ENCODE assay signal across 10 mouse cellular contexts in the genomic region with DNA sequence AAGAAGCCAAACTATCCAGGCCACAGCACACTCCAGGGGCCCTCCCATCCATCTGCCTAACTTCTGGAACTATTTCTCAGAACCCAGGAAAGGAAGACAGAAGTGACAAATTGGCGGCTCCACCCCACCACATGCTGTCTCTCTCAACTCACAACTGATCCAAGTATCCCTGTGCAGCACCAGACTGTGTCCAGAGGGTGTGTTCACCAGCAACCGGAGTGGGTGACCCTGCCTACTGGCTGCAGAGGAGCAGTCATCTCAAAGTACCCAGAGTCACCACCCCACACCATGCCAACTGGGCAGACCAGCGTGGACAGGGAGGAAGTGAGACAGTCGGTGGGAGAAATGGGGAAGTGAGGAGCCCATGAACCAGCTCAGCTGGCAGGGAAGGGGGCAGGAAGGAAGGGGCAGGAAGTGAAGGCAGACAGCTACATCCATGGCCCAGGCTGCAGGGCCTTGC. TPM values are rescaled to one million over a fixed set of nuclear protein-coding genes. Genes with fewer than 3 reads are reported as not detected.
DNase-seq lines count a peak whose midpoint lies in the region; ATAC-seq and TF ChIP-seq lines count a peak whose summit lies in the region.
"Had no signal": no experiment of that assay in that cellular context is flagged by ENCODE, and none has a peak within 500 bp of the region (broad histone marks: within the 10 kb centered on the region; RNA-seq: fewer than 3 reads in every experiment).

No protein-coding gene starts in this region.

- H3K27me3 ChIP-seq in heart, embryonic 13.5 days (replicated peaks) = no peaks in the 10 kb centered on the region
- no peaks in the 10 kb centered on the region for H3K27me3 ChIP-seq in myocyte (ENCODE audit: control insufficient read depth, insufficient read depth, insufficient read length)
- H3K27me3 ChIP-seq: Patski had no signal

- no peak for ATAC-seq in heart, embryonic 13.5 days (ENCODE audit: extremely low read depth, insufficient number of reproducible peaks, low FRiP score, low TSS enrichment)
- ATAC-seq: Patski had no signal

- H3K79me2 ChIP-seq in myocyte (ENCODE audit: control insufficient read depth, insufficient read depth) = peaks cover 74% of the 10 kb centered on the region

- peak overlapping the region; percentile 34; the same call in 1 of the 2 replicates for H3K9ac ChIP-seq in heart, embryonic 13.5 days
- H3K9ac ChIP-seq: liver, embryonic 14.5 days had no signal

- H3K9me3 ChIP-seq in heart, embryonic 13.5 days = no peaks in the 10 kb centered on the region

- no peak overlapping the region for H3K4me3 ChIP-seq in heart, embryonic 13.5 days
- no peak overlapping the region for H3K4me3 ChIP-seq in myocyte

- TF ChIP-seq POLR2A in myocyte (IDR thresholded peaks at IDR 0.05; ENCODE audit: insufficient read length, low read depth) = no peak

- H3ac ChIP-seq in myocyte (ENCODE audit: control insufficient read depth, insufficient read length) = no peak overlapping the region

- peaks cover 25% of the 10 kb centered on the region for H3K36me3 ChIP-seq in heart, embryonic 13.5 days
- peaks cover 11% of the 10 kb centered on the region for H3K36me3 ChIP-seq in myocyte (ENCODE audit: control insufficient read depth, insufficient read depth)

- WGBS in heart, embryonic 13.5 days = 57% methylated on average over 4 of the region's 4 CpGs

- H3K4me2 ChIP-seq in heart, embryonic 13.5 days = no peak overlapping the region
- H3K4me2 ChIP-seq in myocyte (ENCODE audit: low read depth) = peak overlapping the region; percentile 62

- peaks cover 70% of the 10 kb centered on the region for H3K4me1 ChIP-seq in heart, embryonic 13.5 days

- DNase-seq in heart, adult 11 months = peak; percentile 99
- DNase-seq in heart, adult 8-10 months (ENCODE audit: low spot score) = no peak
- peak; percentile 30 for DNase-seq in spleen, adult 12 weeks (ENCODE audit: low spot score)
- no peak for DNase-seq in spleen, postnatal 14 days (ENCODE audit: low spot score in 2 of 2)
- DNase-seq in kidney, postnatal 14 days = no peak
- DNase-seq in gastrocnemius, postnatal 4 days (ENCODE audit: low spot score in 2 of 2) = no peak

- H3K27ac ChIP-seq in heart, embryonic 13.5 days (replicated peaks) = peak overlapping the region; percentile 29
- H3K27ac ChIP-seq: liver, embryonic 14.5 days had no signal

TF ChIP-seq in myocyte, 11 proteins besides CTCF, POLR2A, EP300 and RAD21:
- TF ChIP-seq TCF12 (IDR thresholded peaks at IDR 0.05; ENCODE audit: insufficient read depth, poor library complexity, severe bottlenecking) (no peak), REST (IDR thresholded peaks at IDR 0.05; ENCODE audit: insufficient read depth, insufficient read length) (no peak), CEBPB (IDR thresholded peaks at IDR 0.05; ENCODE audit: insufficient read depth, poor library complexity, severe bottlenecking) (no peak), USF1 (IDR thresholded peaks at IDR 0.05; ENCODE audit: low read depth) (no peak), POLR2AphosphoS2 (IDR thresholded peaks at IDR 0.05; ENCODE audit: insufficient read length, low read depth) (no peak), TCF3 (IDR thresholded peaks at IDR 0.05; ENCODE audit: insufficient read length, low read depth) (no peak), SRF (IDR thresholded peaks at IDR 0.05; ENCODE audit: control insufficient read depth, insufficient read length, low read depth) (no peak), MAX (IDR thresholded peaks at IDR 0.05; ENCODE audit: low read depth) (no peak), MYOG (IDR thresholded peaks at IDR 0.05; ENCODE audit: control insufficient read depth in 1 of 3, insufficient read depth in 1 of 3, insufficient read length in 2 of 3, low read depth in 2 of 3) (no peak), E2F4 (IDR thresholded peaks at IDR 0.05; ENCODE audit: insufficient read depth) (no peak), MYOD1 (IDR thresholded peaks at IDR 0.05; ENCODE audit: control insufficient read depth in 1 of 3, insufficient read length in 2 of 3, low read depth in 2 of 3) (no peak)

RNA-seq across cellular contexts. Expression of a gene that starts 15.8 kb away (rescaled TPM):
- 10 to 100 TPM in 1 of 4 experiments, 1 to 10 TPM in 3; 8.7 to 11.1 (median 8.9) TPM for total RNA-seq in heart, adult 8-10 months (2022)
- polyA plus RNA-seq in heart, embryonic 13.5 days (2015; fragmentation: Nextera tagmentation; extraction: Ambion mirVana) = 2.6 TPM in 2 replicates
- 11.9 TPM for polyA plus RNA-seq in myocyte (2012; fragmentation: generic; extraction: Trizol)
- 10 to 100 TPM; 33.7 to 34.6 TPM for total RNA-seq in gastrocnemius, postnatal 4 days (2021)

RNA-seq across cellular contexts. Expression of a gene that starts 23.6 kb away (rescaled TPM):
- total RNA-seq in heart, adult 8-10 months (2022) = not detected
- not detected in 2 replicates for polyA plus RNA-seq in heart, embryonic 13.5 days (2015; fragmentation: Nextera tagmentation; extraction: Ambion mirVana)
- polyA plus RNA-seq in myocyte (2012; fragmentation: generic; extraction: Trizol) = not detected
- not detected for total RNA-seq in gastrocnemius, postnatal 4 days (2021)
- polyA plus RNA-seq: liver, embryonic 14.5 days had no signal

RNA-seq across cellular contexts. Expression of a gene that starts 56.3 kb away (rescaled TPM):
- total RNA-seq in heart, adult 8-10 months (2022) = 1 to 10 TPM; 1.1 to 2.2 (median 1.6) TPM
- 30.2 and 33.6 TPM in 2 replicates for polyA plus RNA-seq in heart, embryonic 13.5 days (2015; fragmentation: Nextera tagmentation; extraction: Ambion mirVana)
- polyA plus RNA-seq in myocyte (2012; fragmentation: generic; extraction: Trizol) = 4.8 TPM
- 10 to 100 TPM; 11.6 to 12.3 TPM for total RNA-seq in gastrocnemius, postnatal 4 days (2021)

Comparison
In these comparisons a context has a peak if more than half of its experiments do, and no peak if none do; other contexts are left out.
1. DNase-seq: peak in heart, adult 11 months (single experiment) and spleen, adult 12 weeks (single experiment); none in heart, adult 8-10 months (single experiment), spleen, postnatal 14 days (0 of 2), kidney, postnatal 14 days (single experiment) and gastrocnemius, postnatal 4 days (0 of 2).